Mouse (Mus musculus) gastrocnemius, adult 8-10 months (tissue): ENCODE data around the gene Baz2b. TPM values are rescaled to one million over a fixed set of nuclear protein-coding genes. Genes with fewer than 3 reads are reported as not detected.

Source experiments
- DNase-seq, 2 experiments: peaks; one replicate each; pipeline ENCODE4 v3.0.0; 2022; ENCODE audit warnings: low spot score in 2 of 2
- total RNA-seq, 4 experiments: library from RNA; stranded (reverse); gene quantifications; 2 replicates each; pipeline ENCODE4 v1.2.4; 2022

Gene Baz2b
- total RNA-seq, 4 experiments from 2014 or later, result 26.3 to 36.8 (median 31.6) TPM

DNA sequence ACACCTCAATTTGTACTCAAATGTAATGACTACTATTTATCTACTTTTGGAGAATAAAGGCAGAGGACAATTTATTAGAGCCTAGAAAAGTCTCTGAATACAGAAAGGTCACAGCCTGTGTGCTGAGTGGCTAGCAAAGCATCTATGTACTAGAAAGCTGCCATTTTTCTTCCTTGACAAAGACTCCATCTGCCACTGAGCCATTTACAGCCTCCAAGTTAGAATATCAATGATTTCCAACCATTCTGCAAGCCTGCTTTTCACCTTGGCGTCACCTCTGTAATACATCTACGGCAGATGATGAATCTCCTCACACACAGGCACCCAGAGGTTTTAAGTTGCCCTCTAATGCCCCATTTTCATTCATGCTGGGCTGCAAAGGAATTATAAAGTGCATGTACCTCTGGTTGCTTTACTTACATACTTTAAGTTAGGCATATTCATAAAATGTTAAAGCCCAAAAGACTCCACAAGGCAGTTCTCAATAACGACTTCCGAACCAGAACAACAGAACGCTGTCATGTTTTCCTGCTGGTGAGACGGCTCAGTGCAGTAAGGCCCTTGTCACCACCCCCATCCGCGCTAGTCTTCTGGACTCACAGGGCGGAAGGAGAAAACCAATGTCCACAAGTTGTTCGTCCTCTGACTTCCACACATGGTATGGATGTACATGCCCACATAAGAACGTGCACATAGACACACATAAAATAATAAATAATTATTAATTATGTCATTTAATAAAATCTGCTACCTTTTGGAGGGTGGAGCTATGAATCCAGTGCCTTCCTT lies 156.2 kb downstream of the Baz2b start:
- no peak for DNase-seq

DNA sequence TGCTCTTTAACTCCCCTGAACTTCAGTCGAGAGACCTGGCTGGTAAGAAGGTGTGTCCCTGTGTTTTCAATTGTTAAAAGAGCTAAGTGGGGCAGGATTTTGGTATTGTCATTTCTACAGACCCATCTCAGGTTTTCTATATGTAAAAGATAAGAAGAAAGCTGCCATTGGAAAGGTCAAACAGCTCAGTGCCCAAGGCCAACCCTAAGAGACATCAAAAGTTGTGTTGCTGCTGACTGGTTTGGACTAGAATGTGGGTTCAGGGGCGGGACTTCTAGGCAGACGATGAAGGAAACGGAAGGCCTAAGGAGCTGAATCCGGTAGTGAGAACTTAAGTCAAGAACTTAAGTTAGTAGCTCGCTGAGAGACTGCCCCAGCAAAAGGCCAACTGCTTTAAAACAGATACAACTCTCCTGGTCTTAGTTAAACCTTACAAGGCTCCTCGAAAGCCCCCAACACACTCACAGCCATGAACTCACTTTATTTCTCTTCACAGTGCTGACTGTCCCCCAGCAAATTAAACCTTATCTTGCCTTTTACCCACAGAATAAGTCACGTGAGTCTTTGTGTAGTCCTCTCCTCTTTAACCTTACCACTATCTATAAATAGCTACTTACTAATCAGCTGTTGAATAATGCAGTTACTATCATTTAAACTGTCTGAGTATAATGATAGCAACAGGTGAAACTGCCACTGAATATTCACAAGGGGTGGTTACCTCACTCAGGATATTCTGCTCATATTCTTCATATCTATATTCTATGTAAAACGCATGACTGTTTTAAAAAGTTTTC lies 158.8 kb downstream of the Baz2b start:
- no peak for DNase-seq

DNA sequence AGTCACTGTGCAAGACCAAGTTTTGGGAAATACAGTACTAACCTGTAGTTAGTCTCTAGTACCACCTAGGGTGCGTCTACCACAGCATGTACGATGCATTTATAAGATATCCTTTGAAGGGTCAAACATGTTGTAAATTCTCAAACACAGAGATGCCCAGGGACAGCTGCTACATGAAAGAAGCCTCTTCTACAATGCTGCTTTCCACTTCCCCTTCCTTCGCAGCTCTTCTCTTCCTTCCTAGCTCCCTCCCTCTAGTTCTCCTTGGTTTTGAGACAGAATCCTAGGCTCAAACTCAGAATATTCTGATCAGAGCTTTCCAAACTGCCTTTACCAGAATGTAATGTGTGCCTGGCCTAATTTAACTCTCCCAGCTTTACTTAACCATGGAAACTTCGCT lies 159.8 kb downstream of the Baz2b start:
- DNase-seq, result no peak

- DNase-seq, result no peak
Measured at GRCm38 (mm10) chr2:60049351-60049750, 160.3 kb downstream of the Baz2b start.

DNA sequence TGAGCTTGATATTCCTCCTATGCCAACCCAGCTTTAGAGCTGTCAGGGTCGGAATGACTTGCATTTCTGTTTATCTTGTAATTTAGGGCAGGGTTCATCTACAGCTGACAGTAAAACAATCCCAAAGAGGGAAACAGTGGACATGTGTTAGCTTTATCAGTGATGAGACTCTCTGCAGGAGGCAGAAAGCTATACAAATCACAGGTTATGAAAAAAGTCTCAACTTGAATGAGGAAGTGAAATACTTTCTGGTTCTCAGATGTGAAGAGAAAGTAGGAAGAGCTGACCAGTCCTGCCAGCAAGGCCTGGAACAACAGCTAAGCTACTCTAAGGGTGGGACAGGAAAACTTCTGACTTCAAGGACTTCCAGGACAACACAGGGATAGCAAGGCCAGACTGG lies 163.6 kb downstream of the Baz2b start:
- no peak for DNase-seq

DNA sequence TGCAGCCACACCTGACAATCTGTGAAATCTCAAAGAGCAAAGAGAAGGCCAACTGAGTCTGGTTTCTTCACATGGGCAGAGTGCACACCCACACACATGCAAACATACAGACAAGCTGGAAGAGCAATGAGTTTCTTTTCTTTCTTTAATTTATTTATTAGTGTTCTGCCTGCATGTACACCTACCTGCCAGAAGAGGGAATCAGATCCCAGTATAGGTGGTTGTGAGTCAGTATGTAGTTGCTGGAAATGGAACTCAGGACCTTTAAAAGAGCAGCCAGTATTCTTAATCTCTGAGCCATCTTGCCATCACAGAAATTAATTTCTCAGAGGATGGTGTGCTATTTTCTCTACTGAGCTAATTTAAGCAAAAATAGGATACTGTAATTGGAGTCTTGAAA lies 164.7 kb downstream of the Baz2b start:
- no peak for DNase-seq

DNA sequence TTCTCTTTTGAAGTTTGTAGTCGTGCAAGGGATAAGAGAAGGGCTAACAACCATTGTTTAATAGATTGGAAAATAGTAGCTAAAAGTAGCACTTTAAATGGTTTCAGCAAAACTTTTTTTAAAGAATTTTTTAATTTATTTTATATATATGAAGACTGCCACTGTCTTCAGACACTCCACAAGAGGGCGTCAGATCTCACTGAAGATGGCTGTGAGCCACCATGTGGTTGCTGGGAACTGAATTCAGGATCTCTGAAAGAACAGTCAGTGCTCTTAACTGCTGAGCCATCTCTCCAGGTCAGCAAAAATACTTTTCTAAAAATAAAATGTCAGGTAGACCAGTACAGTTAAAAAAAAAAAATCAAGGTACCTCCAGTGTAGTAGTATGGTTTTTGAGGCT lies 165.1 kb downstream of the Baz2b start:
- no peak for DNase-seq

- no peak for DNase-seq
Measured at GRCm38 (mm10) chr2:60042699-60043098, 166.9 kb downstream of the Baz2b start.

DNA sequence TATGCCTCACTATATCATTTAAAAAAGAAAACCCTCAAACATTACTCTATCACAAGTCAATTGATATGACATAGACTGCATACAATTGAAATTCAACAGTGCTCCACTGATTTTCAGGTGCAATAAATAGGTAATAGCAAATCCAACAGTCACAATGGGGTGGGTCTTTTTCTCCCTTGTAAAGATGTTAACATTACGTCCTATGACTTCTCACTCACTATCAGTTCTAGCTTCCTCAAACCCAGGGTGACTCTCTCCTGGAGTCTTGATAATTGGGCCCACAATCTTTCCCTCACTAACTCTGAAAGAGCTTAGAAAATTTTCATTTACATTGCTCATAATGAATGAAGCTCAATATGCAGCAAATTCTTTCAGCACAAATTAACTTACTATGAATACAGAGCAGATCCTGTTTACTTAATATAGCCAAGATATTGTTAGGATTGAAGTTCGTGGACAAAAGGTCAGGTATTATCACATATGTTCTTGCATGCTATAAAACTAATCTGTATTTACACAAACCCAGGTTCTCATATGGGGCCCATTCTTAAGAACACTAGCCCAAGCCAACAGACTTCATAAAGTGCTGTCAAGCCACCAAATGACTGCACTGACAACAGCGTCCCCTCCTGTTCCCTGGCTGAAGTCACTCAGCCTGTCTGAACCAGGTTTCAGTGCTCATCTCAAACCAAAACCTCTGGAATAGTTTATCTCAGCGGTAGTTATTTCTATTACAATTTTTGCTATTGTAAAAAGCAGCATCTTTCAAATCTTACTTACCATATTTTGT lies 168.0 kb downstream of the Baz2b start:
- no peak for DNase-seq

GRCm38 (mm10) chr2:60040162-60040561 lies 169.5 kb downstream of the Baz2b start:
- DNase-seq, result no peak

- DNase-seq, result no peak
Measured at GRCm38 (mm10) chr2:60037011-60037551, 172.6 kb downstream of the Baz2b start.

GRCm38 (mm10) chr2:60036361-60036760 lies 173.3 kb downstream of the Baz2b start:
- no peak for DNase-seq

GRCm38 (mm10) chr2:60030991-60031390 lies 178.6 kb downstream of the Baz2b start:
- no peak for DNase-seq

GRCm38 (mm10) chr2:60029020-60029419 lies 180.6 kb downstream of the Baz2b start:
- no peak for DNase-seq

GRCm38 (mm10) chr2:60027166-60027565 lies 182.5 kb downstream of the Baz2b start:
- no peak for DNase-seq

GRCm38 (mm10) chr2:60026554-60026953 lies 183.1 kb downstream of the Baz2b start:
- no peak for DNase-seq

- no peak for DNase-seq
Measured at GRCm38 (mm10) chr2:60023777-60024176, 185.9 kb downstream of the Baz2b start.

DNA sequence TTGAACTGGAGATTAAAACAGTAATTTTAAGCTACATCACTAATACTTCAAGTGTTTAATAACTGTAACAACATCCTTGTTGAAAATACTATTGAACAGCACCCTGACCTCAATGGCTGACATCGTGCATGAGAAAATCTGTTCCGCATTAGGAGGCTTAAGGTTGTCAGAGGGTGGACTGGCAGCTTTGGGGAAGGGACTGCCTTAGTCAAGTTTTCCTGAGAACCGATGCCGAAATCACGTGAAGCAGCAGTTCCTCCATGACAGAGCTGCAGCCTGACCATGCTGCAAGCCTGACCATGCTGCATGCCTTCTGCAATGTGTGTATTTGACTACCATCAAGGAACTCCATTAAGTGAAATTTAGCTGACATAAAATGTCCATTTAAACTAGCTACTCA lies 188.1 kb downstream of the Baz2b start:
- DNase-seq, result no peak

- no peak for DNase-seq
Measured at GRCm38 (mm10) chr2:60021138-60021537, 188.5 kb downstream of the Baz2b start.

DNA sequence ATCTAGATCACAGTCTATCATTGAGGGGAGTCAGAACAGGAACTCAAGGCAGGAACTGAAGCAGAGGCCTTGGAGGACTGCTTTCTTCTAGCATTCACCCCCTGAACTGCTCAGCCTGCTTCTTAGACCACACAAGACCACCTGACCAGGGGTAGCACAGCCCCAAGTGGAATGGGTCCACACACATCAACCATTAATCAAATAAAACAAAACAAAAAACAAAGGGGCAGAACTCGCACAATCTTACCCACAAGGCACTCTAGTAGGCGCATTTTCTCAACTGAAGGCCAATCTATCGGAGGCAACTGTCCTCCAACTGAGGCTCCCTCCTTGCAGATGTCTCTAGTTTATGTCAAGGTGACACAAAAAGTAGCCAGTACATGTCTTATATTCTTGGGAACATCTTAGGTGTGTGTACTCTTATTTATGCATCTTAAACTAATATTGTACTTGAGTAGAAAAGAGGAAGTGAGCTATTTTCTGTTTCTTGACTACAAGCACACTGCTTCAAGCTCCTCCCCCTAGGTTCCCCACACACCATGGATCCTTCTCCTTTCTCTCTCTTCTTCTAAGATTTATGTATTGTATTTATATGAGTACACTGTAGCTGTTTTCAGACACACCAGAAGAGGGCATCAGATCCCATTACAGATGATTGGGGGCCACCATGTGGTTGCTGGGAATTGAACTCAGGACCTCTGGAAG lies 189.9 kb downstream of the Baz2b start:
- no peak for DNase-seq

- DNase-seq, result no peak
Measured at GRCm38 (mm10) chr2:60018875-60019501, 190.7 kb downstream of the Baz2b start.
